Mouse (Mus musculus): ENCODE data around the gene Kat6b. TPM values are rescaled to one million over a fixed set of nuclear protein-coding genes. Genes with fewer than 3 reads are reported as not detected.
A peak's percentile ranks its signal among the peaks of the same experiment; 100 is the strongest.

Kat6b gene
- polyA plus RNA-seq, 1 experiment from 2014 or later = 22.0 TPM

GRCm38 (mm10) chr14:21489116-21489485 is 7.9 kb downstream of the Kat6b start:
- Histone ChIP-seq H3K4me1 (ENCODE audit: control insufficient read depth, insufficient read depth, low read length) (no peaks in the 10 kb centered on the region), H3K9ac (ENCODE audit: low read depth, low read length) (no peak overlapping the region), H3K9me3 (ENCODE audit: control insufficient read depth, low read length) (no peaks in the 10 kb centered on the region), H3K4me3 (ENCODE audit: low read length) (no peak overlapping the region), H3K36me3 (ENCODE audit: control insufficient read depth, insufficient read depth, low read length) (no peaks in the 10 kb centered on the region), H3K4me2 (replicated peaks; ENCODE audit: low read depth, low read length) (no peak overlapping the region), H3K27me3 (ENCODE audit: control insufficient read depth, insufficient read depth, low read length) (no peaks in the 10 kb centered on the region), H3K27ac (ENCODE audit: low read depth, low read length) (no peak overlapping the region)
- WGBS = 70% methylated on average over 3 of the region's 3 CpGs
- ATAC-seq (ENCODE audit: low FRiP score, low TSS enrichment) = no peak

- H3K4me3 ChIP-seq (ENCODE audit: low read length) = no peak overlapping the region
Measured at GRCm38 (mm10) chr14:21490141-21490540, 8.9 kb downstream of the Kat6b start.

GRCm38 (mm10) chr14:21498361-21498996 is 17.2 kb downstream of the Kat6b start:
- Histone ChIP-seq H3K27me3 (ENCODE audit: control insufficient read depth, insufficient read depth, low read length) (no peaks in the 10 kb centered on the region), H3K27ac (ENCODE audit: low read depth, low read length) (peak overlapping the region; percentile 95), H3K36me3 (ENCODE audit: control insufficient read depth, insufficient read depth, low read length) (no peaks in the 10 kb centered on the region), H3K4me3 (ENCODE audit: low read length) (peak overlapping the region; percentile 86), H3K4me1 (ENCODE audit: control insufficient read depth, insufficient read depth, low read length) (peaks cover 20% of the 10 kb centered on the region), H3K9ac (ENCODE audit: low read depth, low read length) (peak overlapping the region; percentile 91; the same call in 1 of the 2 replicates), H3K4me2 (replicated peaks; ENCODE audit: low read depth, low read length) (peak overlapping the region; percentile 83), H3K9me3 (ENCODE audit: control insufficient read depth, low read length) (no peaks in the 10 kb centered on the region)
- ATAC-seq (ENCODE audit: low FRiP score, low TSS enrichment) = no peak
- WGBS = 0% methylated on average over 7 of the region's 7 CpGs

More at GRCm38 (mm10) chr14:21490141-21490540, 8.9 kb downstream of the Kat6b start:
- 47% methylated on average over 4 of the region's 4 CpGs for WGBS
- no peaks in the 10 kb centered on the region for H3K9me3 ChIP-seq (ENCODE audit: control insufficient read depth, low read length)
- ATAC-seq (ENCODE audit: low FRiP score, low TSS enrichment) = no peak
- no peak overlapping the region for H3K4me2 ChIP-seq (replicated peaks; ENCODE audit: low read depth, low read length)
- no peak overlapping the region; the same call in 1 of the 2 replicates for H3K9ac ChIP-seq (ENCODE audit: low read depth, low read length)
- H3K36me3 ChIP-seq (ENCODE audit: control insufficient read depth, insufficient read depth, low read length) = no peaks in the 10 kb centered on the region
- H3K27ac ChIP-seq (ENCODE audit: low read depth, low read length) = no peak overlapping the region
- no peaks in the 10 kb centered on the region for H3K27me3 ChIP-seq (ENCODE audit: control insufficient read depth, insufficient read depth, low read length)
- H3K4me1 ChIP-seq (ENCODE audit: control insufficient read depth, insufficient read depth, low read length) = no peaks in the 10 kb centered on the region

GRCm38 (mm10) chr14:21499011-21499581 is 17.9 kb downstream of the Kat6b start:
- no peak for ATAC-seq (ENCODE audit: low FRiP score, low TSS enrichment)
- Histone ChIP-seq H3K4me2 (replicated peaks; ENCODE audit: low read depth, low read length) (peak overlapping the region; percentile 83), H3K9me3 (ENCODE audit: control insufficient read depth, low read length) (no peaks in the 10 kb centered on the region), H3K27me3 (ENCODE audit: control insufficient read depth, insufficient read depth, low read length) (no peaks in the 10 kb centered on the region), H3K4me3 (ENCODE audit: low read length) (peak overlapping the region; percentile 86), H3K27ac (ENCODE audit: low read depth, low read length) (peak overlapping the region; percentile 95), H3K9ac (ENCODE audit: low read depth, low read length) (peak overlapping the region; percentile 91), H3K36me3 (ENCODE audit: control insufficient read depth, insufficient read depth, low read length) (no peaks in the 10 kb centered on the region), H3K4me1 (ENCODE audit: control insufficient read depth, insufficient read depth, low read length) (peaks cover 20% of the 10 kb centered on the region)
- WGBS = under 1% methylated on average over 32 of the region's 33 CpGs

GRCm38 (mm10) chr14:21499631-21500153 is 18.5 kb downstream of the Kat6b start:
- Histone ChIP-seq H3K27ac (ENCODE audit: low read depth, low read length) (peak overlapping the region; percentile 95), H3K9ac (ENCODE audit: low read depth, low read length) (peak overlapping the region; percentile 91), H3K4me3 (ENCODE audit: low read length) (peak overlapping the region; percentile 86), H3K27me3 (ENCODE audit: control insufficient read depth, insufficient read depth, low read length) (no peaks in the 10 kb centered on the region), H3K4me2 (replicated peaks; ENCODE audit: low read depth, low read length) (peak overlapping the region; percentile 83), H3K4me1 (ENCODE audit: control insufficient read depth, insufficient read depth, low read length) (peaks cover 20% of the 10 kb centered on the region), H3K36me3 (ENCODE audit: control insufficient read depth, insufficient read depth, low read length) (no peaks in the 10 kb centered on the region), H3K9me3 (ENCODE audit: control insufficient read depth, low read length) (no peaks in the 10 kb centered on the region)
- under 1% methylated on average over 52 of the region's 57 CpGs for WGBS
- peak; percentile 13; the same call in 1 of the 2 replicates for ATAC-seq (ENCODE audit: low FRiP score, low TSS enrichment)

GRCm38 (mm10) chr14:21500154-21501047 is 19.2 kb downstream of the Kat6b start:
- Histone ChIP-seq H3K4me3 (ENCODE audit: low read length) (peak overlapping the region; percentile 86), H3K9me3 (ENCODE audit: control insufficient read depth, low read length) (no peaks in the 10 kb centered on the region), H3K27ac (ENCODE audit: low read depth, low read length) (peak overlapping the region; percentile 95), H3K4me1 (ENCODE audit: control insufficient read depth, insufficient read depth, low read length) (peaks cover 20% of the 10 kb centered on the region), H3K9ac (ENCODE audit: low read depth, low read length) (peak overlapping the region; percentile 91), H3K4me2 (replicated peaks; ENCODE audit: low read depth, low read length) (peak overlapping the region; percentile 83), H3K27me3 (ENCODE audit: control insufficient read depth, insufficient read depth, low read length) (no peaks in the 10 kb centered on the region), H3K36me3 (ENCODE audit: control insufficient read depth, insufficient read depth, low read length) (no peaks in the 10 kb centered on the region)
- WGBS = under 1% methylated on average over 71 of the region's 75 CpGs
- peak; percentile 96 for ATAC-seq (ENCODE audit: low FRiP score, low TSS enrichment)

GRCm38 (mm10) chr14:21501048-21501657 is 19.9 kb downstream of the Kat6b start:
- ATAC-seq (ENCODE audit: low FRiP score, low TSS enrichment) = peak; percentile 25
- Histone ChIP-seq H3K4me3 (ENCODE audit: low read length) (peak overlapping the region; percentile 86), H3K27me3 (ENCODE audit: control insufficient read depth, insufficient read depth, low read length) (no peaks in the 10 kb centered on the region), H3K9ac (ENCODE audit: low read depth, low read length) (peak overlapping the region; percentile 73), H3K27ac (ENCODE audit: low read depth, low read length) (peak overlapping the region; percentile 94), H3K4me2 (replicated peaks; ENCODE audit: low read depth, low read length) (peak overlapping the region; percentile 47), H3K4me1 (ENCODE audit: control insufficient read depth, insufficient read depth, low read length) (peaks cover 20% of the 10 kb centered on the region), H3K9me3 (ENCODE audit: control insufficient read depth, low read length) (no peaks in the 10 kb centered on the region), H3K36me3 (ENCODE audit: control insufficient read depth, insufficient read depth, low read length) (no peaks in the 10 kb centered on the region)
- WGBS = 3% methylated on average over 25 of the region's 38 CpGs

- Histone ChIP-seq H3K4me1 (ENCODE audit: control insufficient read depth, insufficient read depth, low read length) (peaks cover 6% of the 10 kb centered on the region; the same call in 1 of the 2 replicates), H3K27me3 (ENCODE audit: control insufficient read depth, insufficient read depth, low read length) (no peaks in the 10 kb centered on the region), H3K4me2 (replicated peaks; ENCODE audit: low read depth, low read length) (no peak overlapping the region), H3K36me3 (ENCODE audit: control insufficient read depth, insufficient read depth, low read length) (no peaks in the 10 kb centered on the region), H3K9me3 (ENCODE audit: control insufficient read depth, low read length) (no peaks in the 10 kb centered on the region), H3K4me3 (ENCODE audit: low read length) (no peak overlapping the region), H3K9ac (ENCODE audit: low read depth, low read length) (no peak overlapping the region), H3K27ac (ENCODE audit: low read depth, low read length) (no peak overlapping the region)
- 22% methylated on average over 4 of the region's 4 CpGs for WGBS
- no peak for ATAC-seq (ENCODE audit: low FRiP score, low TSS enrichment)
Measured at GRCm38 (mm10) chr14:21505036-21505435, 23.8 kb downstream of the Kat6b start.

All from kidney, embryonic 14.5 days (tissue).